Mouse (Mus musculus): ENCODE measurements around the gene Fgd3. TPM values are rescaled to one million over a fixed set of nuclear protein-coding genes. Genes with fewer than 3 reads are reported as not detected.
A peak's percentile ranks its signal among the peaks of the same experiment; 100 is the strongest.

Fgd3 gene
- polyA plus RNA-seq, 1 experiment from 2014 or later, result 1.2 TPM

DNA sequence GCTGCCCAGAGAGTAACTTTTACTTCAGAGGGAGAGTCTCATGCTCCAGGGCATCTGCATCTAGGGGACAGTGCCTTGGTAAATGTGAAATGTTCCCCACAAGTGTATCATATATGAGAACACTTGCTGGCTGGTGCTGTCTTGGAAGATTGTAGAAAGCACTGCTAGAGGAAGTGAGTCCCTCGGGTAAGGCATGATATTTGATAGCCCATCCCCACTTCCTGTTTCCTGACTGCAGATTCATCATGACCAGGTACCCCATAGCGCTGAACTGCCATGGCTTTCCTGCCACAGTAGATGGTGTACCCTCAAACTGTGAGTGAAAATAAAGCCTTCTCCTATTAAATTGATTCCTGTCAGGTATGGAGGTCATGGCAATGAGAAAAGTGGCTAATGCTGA lies 52.5 kb downstream of the Fgd3 start:
- H3K9ac ChIP-seq (ENCODE audit: low read depth, low read length), result no peak overlapping the region
- ATAC-seq, result no peak
- no peaks in the 10 kb centered on the region for H3K4me1 ChIP-seq (ENCODE audit: control insufficient read depth, insufficient read depth, low read length)
- 34% methylated on average over 2 of the region's 2 CpGs for WGBS
- no peak overlapping the region for H3K4me3 ChIP-seq (ENCODE audit: low read length)
- no peaks in the 10 kb centered on the region for H3K9me3 ChIP-seq (ENCODE audit: control insufficient read depth, low read length)
- no peaks in the 10 kb centered on the region for H3K36me3 ChIP-seq (ENCODE audit: control insufficient read depth, insufficient read depth, low read length)
- no peaks in the 10 kb centered on the region for H3K27me3 ChIP-seq (replicated peaks; ENCODE audit: control insufficient read depth, insufficient read depth, low read length)
- H3K4me2 ChIP-seq (ENCODE audit: low read depth, low read length), result no peak overlapping the region
- H3K27ac ChIP-seq (ENCODE audit: low read length), result no peak overlapping the region

GRCm38 (mm10) chr13:49260036-49260722 lies 59.9 kb downstream of the Fgd3 start:
- Histone ChIP-seq H3K27ac (ENCODE audit: low read length) (no peak overlapping the region), H3K9ac (ENCODE audit: low read depth, low read length) (no peak overlapping the region), H3K4me1 (ENCODE audit: control insufficient read depth, insufficient read depth, low read length) (no peaks in the 10 kb centered on the region), H3K4me2 (ENCODE audit: low read depth, low read length) (no peak overlapping the region), H3K9me3 (ENCODE audit: control insufficient read depth, low read length) (no peaks in the 10 kb centered on the region), H3K36me3 (ENCODE audit: control insufficient read depth, insufficient read depth, low read length) (no peaks in the 10 kb centered on the region), H3K27me3 (replicated peaks; ENCODE audit: control insufficient read depth, insufficient read depth, low read length) (no peaks in the 10 kb centered on the region), H3K4me3 (ENCODE audit: low read length) (no peak overlapping the region)
- ATAC-seq, result no peak
- WGBS, result 60% methylated on average over 15 of the region's 15 CpGs

GRCm38 (mm10) chr13:49257819-49258313 lies 62.2 kb downstream of the Fgd3 start:
- no peak overlapping the region for H3K4me2 ChIP-seq (ENCODE audit: low read depth, low read length)
- no peak overlapping the region for H3K27ac ChIP-seq (ENCODE audit: low read length)
- WGBS, result 65% methylated on average over 3 of the region's 3 CpGs
- H3K36me3 ChIP-seq (ENCODE audit: control insufficient read depth, insufficient read depth, low read length), result no peaks in the 10 kb centered on the region
- no peaks in the 10 kb centered on the region for H3K27me3 ChIP-seq (replicated peaks; ENCODE audit: control insufficient read depth, insufficient read depth, low read length)
- H3K4me3 ChIP-seq (ENCODE audit: low read length), result no peak overlapping the region
- ATAC-seq, result no peak
- no peaks in the 10 kb centered on the region for H3K9me3 ChIP-seq (ENCODE audit: control insufficient read depth, low read length)
- no peak overlapping the region for H3K9ac ChIP-seq (ENCODE audit: low read depth, low read length)
- H3K4me1 ChIP-seq (ENCODE audit: control insufficient read depth, insufficient read depth, low read length), result no peaks in the 10 kb centered on the region

DNA sequence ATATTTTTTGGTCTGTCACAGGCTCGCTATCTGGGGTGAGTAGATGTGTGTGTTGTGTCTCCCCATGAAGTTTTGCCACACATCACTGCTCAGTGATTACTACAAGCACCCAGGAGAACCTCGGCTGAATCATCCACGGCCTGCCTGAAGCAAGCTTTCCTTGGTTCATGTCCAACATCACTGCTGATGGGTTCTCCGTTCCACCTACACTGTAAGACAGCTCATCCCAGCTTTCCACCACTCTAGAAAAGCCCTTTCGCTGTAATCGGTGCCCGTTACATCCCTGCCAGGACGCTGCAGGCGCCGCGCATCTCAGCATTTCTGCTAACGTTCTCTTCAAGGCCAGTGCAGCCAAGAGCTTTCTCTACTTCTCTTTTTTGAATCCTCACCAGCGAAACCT lies 67.4 kb downstream of the Fgd3 start:
- ATAC-seq, result no peak

GRCm38 (mm10) chr13:49252113-49252512 lies 68.0 kb downstream of the Fgd3 start:
- H3K9ac ChIP-seq (ENCODE audit: low read depth, low read length), result no peak overlapping the region
- no peak overlapping the region for H3K4me2 ChIP-seq (ENCODE audit: low read depth, low read length)
- H3K4me3 ChIP-seq (ENCODE audit: low read length), result no peak overlapping the region
- no peak overlapping the region for H3K27ac ChIP-seq (ENCODE audit: low read length)
- WGBS, result 56% methylated on average over 2 of the region's 2 CpGs
- peaks cover 11% of the 10 kb centered on the region for H3K4me1 ChIP-seq (ENCODE audit: control insufficient read depth, insufficient read depth, low read length)
- no peak for ATAC-seq
- peaks cover 14% of the 10 kb centered on the region for H3K27me3 ChIP-seq (replicated peaks; ENCODE audit: control insufficient read depth, insufficient read depth, low read length)
- no peaks in the 10 kb centered on the region for H3K36me3 ChIP-seq (ENCODE audit: control insufficient read depth, insufficient read depth, low read length)
- H3K9me3 ChIP-seq (ENCODE audit: control insufficient read depth, low read length), result no peaks in the 10 kb centered on the region

More for the DNA sequence above, 67.4 kb downstream of the Fgd3 start:
- H3K4me3 ChIP-seq (ENCODE audit: low read length), result no peak overlapping the region
- no peak overlapping the region for H3K27ac ChIP-seq (ENCODE audit: low read length)
- no peak overlapping the region for H3K4me2 ChIP-seq (ENCODE audit: low read depth, low read length)
- H3K9me3 ChIP-seq (ENCODE audit: control insufficient read depth, low read length), result no peaks in the 10 kb centered on the region
- peaks cover 9% of the 10 kb centered on the region for H3K4me1 ChIP-seq (ENCODE audit: control insufficient read depth, insufficient read depth, low read length)
- no peak overlapping the region for H3K9ac ChIP-seq (ENCODE audit: low read depth, low read length)
- H3K27me3 ChIP-seq (replicated peaks; ENCODE audit: control insufficient read depth, insufficient read depth, low read length), result peaks cover 8% of the 10 kb centered on the region
- H3K36me3 ChIP-seq (ENCODE audit: control insufficient read depth, insufficient read depth, low read length), result no peaks in the 10 kb centered on the region
- 84% methylated on average over 13 of the region's 13 CpGs for WGBS

GRCm38 (mm10) chr13:49250716-49251517 lies 69.2 kb downstream of the Fgd3 start:
- Histone ChIP-seq H3K9me3 (ENCODE audit: control insufficient read depth, low read length) (no peaks in the 10 kb centered on the region), H3K36me3 (ENCODE audit: control insufficient read depth, insufficient read depth, low read length) (no peaks in the 10 kb centered on the region), H3K27ac (ENCODE audit: low read length) (no peak overlapping the region), H3K9ac (ENCODE audit: low read depth, low read length) (no peak overlapping the region), H3K4me3 (ENCODE audit: low read length) (no peak overlapping the region), H3K4me2 (ENCODE audit: low read depth, low read length) (no peak overlapping the region), H3K27me3 (replicated peaks; ENCODE audit: control insufficient read depth, insufficient read depth, low read length) (peaks cover 22% of the 10 kb centered on the region), H3K4me1 (ENCODE audit: control insufficient read depth, insufficient read depth, low read length) (peaks cover 11% of the 10 kb centered on the region)
- no peak for ATAC-seq
- WGBS, result 38% methylated on average over 4 of the region's 4 CpGs

DNA sequence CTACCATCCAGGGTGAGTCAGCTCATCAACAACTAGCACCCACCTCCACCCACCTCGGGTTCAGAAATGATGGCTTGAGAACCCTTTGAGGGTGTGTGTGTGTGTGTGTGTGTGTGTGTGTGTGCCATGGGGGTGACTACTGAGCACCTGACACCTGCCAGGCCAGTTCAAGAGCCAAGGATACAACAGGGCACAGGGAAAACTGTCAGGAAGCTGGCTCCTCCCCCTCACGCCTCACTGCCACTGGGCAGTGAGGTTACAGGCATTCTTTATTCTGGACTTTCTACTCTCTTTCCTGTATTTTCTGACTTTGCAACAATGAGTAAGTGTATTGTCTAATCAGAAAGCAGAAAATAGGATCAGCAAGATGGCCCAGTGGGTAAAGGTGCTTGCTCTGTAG lies 70.5 kb downstream of the Fgd3 start:
- no peak overlapping the region for H3K4me3 ChIP-seq (ENCODE audit: low read length)
- peak; percentile 22; the same call in 1 of the 2 replicates for ATAC-seq
- H3K27ac ChIP-seq (ENCODE audit: low read length), result no peak overlapping the region
- H3K4me1 ChIP-seq (ENCODE audit: control insufficient read depth, insufficient read depth, low read length), result peaks cover 11% of the 10 kb centered on the region
- no peaks in the 10 kb centered on the region for H3K9me3 ChIP-seq (ENCODE audit: control insufficient read depth, low read length)
- no peak overlapping the region for H3K9ac ChIP-seq (ENCODE audit: low read depth, low read length)
- 59% methylated on average over 2 of the region's 2 CpGs for whole genome bisulfite sequencing
- no peaks in the 10 kb centered on the region for H3K36me3 ChIP-seq (ENCODE audit: control insufficient read depth, insufficient read depth, low read length)
- no peak overlapping the region for H3K4me2 ChIP-seq (ENCODE audit: low read depth, low read length)
- peaks cover 22% of the 10 kb centered on the region for H3K27me3 ChIP-seq (replicated peaks; ENCODE audit: control insufficient read depth, insufficient read depth, low read length)

DNA sequence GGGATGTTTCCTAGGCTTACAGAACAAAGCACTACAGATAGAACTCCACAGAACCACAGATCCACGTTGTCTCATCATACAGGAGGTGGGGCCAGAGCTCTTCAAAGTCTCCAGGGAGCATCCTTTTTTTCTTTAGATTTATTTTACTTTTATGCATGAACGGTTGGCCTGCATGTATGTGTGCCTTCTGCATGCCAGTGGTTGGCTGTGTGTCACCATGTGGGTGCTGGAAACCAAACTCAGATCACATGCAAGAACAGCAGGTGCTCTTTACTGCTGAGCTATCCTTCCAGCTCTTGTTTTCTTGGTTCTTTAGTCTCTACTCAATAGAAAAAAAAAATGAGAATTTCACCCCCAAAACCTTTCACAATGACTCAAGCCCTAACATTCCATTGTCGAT lies 71.2 kb downstream of the Fgd3 start:
- peaks cover 11% of the 10 kb centered on the region for H3K4me1 ChIP-seq (ENCODE audit: control insufficient read depth, insufficient read depth, low read length)
- no peak overlapping the region for H3K27ac ChIP-seq (ENCODE audit: low read length)
- no peaks in the 10 kb centered on the region for H3K36me3 ChIP-seq (ENCODE audit: control insufficient read depth, insufficient read depth, low read length)
- H3K9ac ChIP-seq (ENCODE audit: low read depth, low read length), result no peak overlapping the region
- H3K27me3 ChIP-seq (replicated peaks; ENCODE audit: control insufficient read depth, insufficient read depth, low read length), result peaks cover 22% of the 10 kb centered on the region
- no peak for ATAC-seq
- H3K4me3 ChIP-seq (ENCODE audit: low read length), result no peak overlapping the region
- 42% methylated on average over 3 of the region's 3 CpGs for WGBS
- H3K9me3 ChIP-seq (ENCODE audit: control insufficient read depth, low read length), result no peaks in the 10 kb centered on the region
- no peak overlapping the region for H3K4me2 ChIP-seq (ENCODE audit: low read depth, low read length)

DNA sequence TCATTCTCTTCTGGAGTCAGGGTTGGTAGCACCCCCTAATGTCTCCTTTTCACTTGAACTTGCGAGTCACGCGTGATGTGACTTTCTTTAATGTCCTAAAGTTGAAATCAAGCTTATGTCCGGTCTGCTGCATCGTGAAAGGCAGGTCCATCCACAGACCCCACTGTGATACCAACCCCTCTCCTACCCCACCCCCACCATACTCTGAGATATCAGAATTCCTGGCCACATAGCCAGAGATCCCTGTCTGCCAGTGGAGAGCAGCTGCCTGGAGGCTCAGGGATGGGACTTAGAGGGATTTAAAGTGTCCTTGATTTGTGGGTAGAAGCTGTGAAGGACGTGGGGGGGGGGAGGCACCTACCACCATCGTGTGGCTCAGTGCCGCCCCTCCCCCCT lies 71.6 kb downstream of the Fgd3 start, which contains the start of gene Susd3:
Gene Susd3 (minus strand): TSS at position 240 of the 396 bp plus-strand sequence.
- peak within 1 kb of the TSS; percentile 95 for H3K4me2 ChIP-seq (ENCODE audit: low read depth, low read length)
- peaks cover 22% of the 10 kb centered on the region for H3K27me3 ChIP-seq (replicated peaks; ENCODE audit: control insufficient read depth, insufficient read depth, low read length)
- H3K4me1 ChIP-seq (ENCODE audit: control insufficient read depth, insufficient read depth, low read length), result peaks cover 11% of the 10 kb centered on the region
- H3K9me3 ChIP-seq (ENCODE audit: control insufficient read depth, low read length), result no peaks in the 10 kb centered on the region
- peak within 1 kb of the TSS; percentile 54 for H3K9ac ChIP-seq (ENCODE audit: low read depth, low read length)
- no peaks in the 10 kb centered on the region for H3K36me3 ChIP-seq (ENCODE audit: control insufficient read depth, insufficient read depth, low read length)
- 20% methylated on average over 8 of the region's 8 CpGs for WGBS
- peak; percentile 31 for ATAC-seq
- H3K27ac ChIP-seq (ENCODE audit: low read length), result no peak within 1 kb of the TSS
- H3K4me3 ChIP-seq (ENCODE audit: low read length), result peak within 1 kb of the TSS; percentile 54
